Mouse (Mus musculus): ENCODE measurements around the gene Tspear.

- TF ChIP-seq CTCF (IDR thresholded peaks at IDR 0.05; ENCODE audit: low read depth) = no peak
- TF ChIP-seq EP300 (optimal IDR thresholded peaks at IDR 0.05) = no peak
Measured at GRCm38 (mm10) chr10:77682994-77683393, 3.4 kb upstream of the Tspear start.

Data from stomach, postnatal 0 days (tissue).